Mouse (Mus musculus) cerebellum, adult 2 months (tissue): ENCODE results near the gene Tsen54. TPM values are rescaled to one million over a fixed set of nuclear protein-coding genes. Genes with fewer than 3 reads are reported as not detected.

Experiments used
- DNase-seq, 2 experiments: peaks; one replicate each; pipeline ENCODE4 v3.0.0; 2021
- H3K27ac ChIP-seq: fragments of 200-500 bp; 2 replicates; pipeline ENCODE4 v1.5.1; 2012; ENCODE audit warnings: low read length, control low read depth, inconsistent platforms; ENCODE audit not compliant: insufficient read depth
- H3K27me3 ChIP-seq: fragments of 200-500 bp; 2 replicates; pipeline ENCODE4 v1.6.1; 2012; ENCODE audit warnings: inconsistent platforms, mild to moderate bottlenecking, low read length, moderate library complexity; ENCODE audit not compliant: control insufficient read depth, insufficient read depth
- H3K4me1 ChIP-seq: fragments of 200-500 bp; 2 replicates; pipeline ENCODE4 v1.6.1; 2011; ENCODE audit warnings: low read length; ENCODE audit not compliant: control insufficient read depth, insufficient read depth
- H3K4me3 ChIP-seq: fragments of 200-500 bp; replicated peaks from 2 replicates; pipeline ENCODE3; 2011; ENCODE audit warnings: mild to moderate bottlenecking, low read depth, low read length, control low read depth; ENCODE audit not compliant: insufficient read depth
- CTCF ChIP-seq: fragments of 200-500 bp; IDR thresholded peaks from 2 replicates; pipeline ENCODE4 v1.5.1; 2011; ENCODE audit warnings: low read depth, mild to moderate bottlenecking, control low read depth, low read length, moderate library complexity, borderline replicate concordance; ENCODE audit not compliant: insufficient read depth
- POLR2A ChIP-seq: fragments of 200-500 bp; IDR thresholded peaks from 2 replicates; pipeline ENCODE4 v1.6.1; 2011; ENCODE audit warnings: low read length, control low read depth, borderline replicate concordance; ENCODE audit not compliant: insufficient read depth
- WGBS: fragments of 180-500 bp; shearing (Covaris S2); methylation state at CpG from one replicate; pipeline ENCODE4 v1.1.7; 2018; 5-methylcytosine and 5-hydroxymethylcytosine counted together
- polyA plus RNA-seq: library from polyadenylated mRNA; depleted of rRNA; stranded (reverse); fragments of >200 nt; gene quantifications from 2 replicates; pipeline ENCODE4 v1.2.3, GENCODE M21; 2012

Tsen54 gene
- polyA plus RNA-seq, 1 experiment = 25.0 TPM

DNA sequence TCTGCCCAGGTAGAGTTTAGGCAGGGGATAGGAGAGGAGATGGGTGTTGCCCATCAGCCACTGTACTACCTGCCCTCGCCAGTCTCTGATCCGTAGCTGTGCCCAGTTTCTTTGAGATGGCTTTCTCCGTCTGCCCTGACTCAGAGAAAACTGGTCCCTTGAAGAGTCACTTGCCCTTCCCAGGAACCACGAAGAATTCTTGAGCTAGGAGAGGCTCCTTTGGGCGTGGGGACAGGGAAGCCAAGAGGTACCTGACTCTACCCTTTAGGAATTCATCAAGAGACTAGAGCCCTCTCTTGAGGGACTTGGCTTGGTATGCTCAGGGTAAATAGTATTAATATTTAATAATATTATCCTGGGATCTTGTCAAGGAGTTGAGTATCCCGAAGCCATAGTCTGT, 13.1 kb downstream of the Tsen54 start:
- TF ChIP-seq CTCF (no peak), POLR2A (no peak)

DNA sequence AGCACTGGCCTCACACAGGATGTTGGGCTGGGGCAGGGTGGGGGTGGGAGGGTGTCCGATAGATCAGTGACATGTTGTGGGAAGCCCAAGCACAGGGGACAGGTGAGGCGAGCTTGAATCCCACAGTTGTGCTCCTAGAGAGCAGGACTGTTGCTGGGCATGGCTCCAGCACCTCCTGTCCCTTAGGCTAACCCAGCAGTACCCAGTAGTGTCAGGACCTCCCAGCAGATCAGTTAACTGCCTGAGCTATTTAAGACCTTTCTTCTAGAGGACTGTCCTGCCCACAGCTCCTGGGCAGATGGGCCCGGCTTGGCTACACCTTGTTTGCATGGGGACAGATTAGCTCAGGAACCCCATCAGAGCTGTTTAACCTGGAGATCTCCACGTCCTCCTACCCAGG, 14.5 kb downstream of the Tsen54 start:
- H3K4me3 ChIP-seq = no peak overlapping the region

More for the DNA sequence above, 13.1 kb downstream of the Tsen54 start:
- 88% methylated on average over 6 of the region's 6 CpGs for WGBS
- H3K27me3 ChIP-seq = 0 out of 2 replicates have a peak, but pooled peaks cover 2% of the 10 kb centered on the region
- H3K27ac ChIP-seq = no peak overlapping the region
- no peak overlapping the region for H3K4me3 ChIP-seq
- no peaks in the 10 kb centered on the region for H3K4me1 ChIP-seq
- no peak for DNase-seq

DNA sequence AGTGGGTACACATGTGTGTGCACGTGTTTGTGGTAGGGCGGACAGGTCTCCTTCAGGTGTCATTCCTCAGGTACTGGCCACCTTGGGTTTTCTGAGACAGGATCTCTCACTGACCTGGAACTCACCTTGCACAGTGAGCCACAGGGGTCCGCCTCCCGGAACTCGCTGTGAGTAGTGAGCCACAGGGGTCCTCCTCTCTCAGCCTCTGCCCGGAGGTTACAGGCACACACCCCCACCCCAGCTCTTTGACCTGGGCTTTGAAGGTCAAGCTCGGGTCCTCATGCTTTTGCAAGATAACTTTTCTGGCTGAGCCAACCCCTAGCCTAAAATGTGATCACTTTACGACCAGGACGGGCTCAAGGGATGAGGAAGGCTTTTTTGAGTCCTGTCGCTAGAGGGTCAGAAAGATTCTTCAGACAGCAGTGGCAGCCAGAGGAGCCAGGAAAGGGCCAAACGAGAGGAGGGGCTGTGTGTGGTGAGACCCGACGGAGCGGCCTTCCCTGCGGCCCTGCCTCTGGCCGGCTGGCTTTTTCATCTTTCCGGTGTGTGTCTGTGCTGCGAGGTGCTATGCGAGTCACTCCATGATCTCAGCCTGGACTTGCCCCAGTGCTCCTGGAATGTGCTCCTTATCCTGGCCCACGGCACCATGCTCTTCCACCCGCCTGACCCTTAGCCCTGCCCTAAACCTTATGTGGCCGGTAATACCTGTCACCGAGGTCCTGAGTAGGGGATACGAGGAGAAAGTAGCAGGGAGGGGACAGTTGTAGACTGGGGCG, 16.2 kb downstream of the Tsen54 start:
- no peak for DNase-seq
- Histone ChIP-seq H3K27ac (no peak overlapping the region), H3K4me1 (no peaks in the 10 kb centered on the region), H3K4me3 (no peak overlapping the region), H3K27me3 (0 out of 2 replicates have a peak, but pooled peaks cover 2% of the 10 kb centered on the region)
- WGBS = 44% methylated on average over 25 of the region's 25 CpGs
- TF ChIP-seq CTCF (no peak), POLR2A (no peak)

More for the DNA sequence above, 14.5 kb downstream of the Tsen54 start:
- no peak for TF ChIP-seq POLR2A
- no peak for TF ChIP-seq CTCF
- H3K27ac ChIP-seq = no peak overlapping the region
- H3K27me3 ChIP-seq = 0 out of 2 replicates have a peak, but pooled peaks cover 2% of the 10 kb centered on the region
- 73% methylated on average over 4 of the region's 4 CpGs for WGBS
- DNase-seq = no peak
- H3K4me1 ChIP-seq = no peaks in the 10 kb centered on the region

DNA sequence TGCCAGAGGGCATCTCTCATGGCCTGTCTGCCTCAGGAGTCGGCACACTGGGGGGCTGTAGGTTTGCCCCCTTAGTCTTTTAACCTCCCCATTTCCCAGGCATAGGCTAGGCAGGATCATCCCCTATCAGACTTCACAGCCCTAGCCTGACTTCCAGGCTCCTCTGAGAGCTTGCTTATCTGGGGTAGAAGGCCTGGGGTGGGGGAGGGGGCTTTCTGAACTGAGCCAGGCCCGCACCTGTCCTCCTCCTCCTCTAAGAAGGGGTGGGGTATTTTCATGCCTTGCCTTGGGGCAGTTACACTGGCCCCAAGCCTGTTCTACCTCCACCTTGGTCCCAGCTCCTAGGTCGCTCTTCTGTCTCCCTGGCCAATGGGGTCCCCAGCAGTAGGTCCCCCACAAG, 17.0 kb downstream of the Tsen54 start:
- no peak for DNase-seq
- WGBS = 58% methylated on average over 3 of the region's 3 CpGs
- no peak for TF ChIP-seq CTCF
- no peak for TF ChIP-seq POLR2A
- Histone ChIP-seq H3K4me3 (no peak overlapping the region), H3K27ac (no peak overlapping the region), H3K4me1 (no peaks in the 10 kb centered on the region), H3K27me3 (0 out of 2 replicates have a peak, but pooled peaks cover 2% of the 10 kb centered on the region)

DNA sequence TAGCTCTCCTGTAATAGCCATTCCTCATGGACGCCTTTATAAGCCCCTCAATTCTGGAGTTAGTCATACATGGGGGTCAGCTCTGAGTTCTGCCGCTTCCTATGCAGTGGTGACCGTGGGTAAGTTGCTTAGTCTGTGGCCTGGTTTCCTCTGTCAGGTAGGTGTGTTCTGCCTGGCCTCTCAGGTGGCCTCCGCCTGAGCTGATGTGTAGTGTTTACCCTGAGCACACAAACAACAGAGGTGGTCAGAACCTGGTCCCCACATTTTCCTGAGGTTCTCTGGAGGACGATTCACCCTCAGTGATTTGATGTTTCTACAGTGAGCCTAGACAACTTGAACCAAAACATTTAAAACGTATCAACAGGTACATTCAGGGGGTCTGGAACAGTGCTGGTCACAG, 17.5 kb downstream of the Tsen54 start:
- TF ChIP-seq CTCF (no peak), POLR2A (no peak)
- no peak overlapping the region for H3K4me3 ChIP-seq
- no peak overlapping the region for H3K27ac ChIP-seq
- H3K4me1 ChIP-seq = no peaks in the 10 kb centered on the region
- 79% methylated on average over 6 of the region's 6 CpGs for WGBS
- 0 out of 2 replicates have a peak, but pooled peaks cover 2% of the 10 kb centered on the region for H3K27me3 ChIP-seq
- DNase-seq = no peak

DNA sequence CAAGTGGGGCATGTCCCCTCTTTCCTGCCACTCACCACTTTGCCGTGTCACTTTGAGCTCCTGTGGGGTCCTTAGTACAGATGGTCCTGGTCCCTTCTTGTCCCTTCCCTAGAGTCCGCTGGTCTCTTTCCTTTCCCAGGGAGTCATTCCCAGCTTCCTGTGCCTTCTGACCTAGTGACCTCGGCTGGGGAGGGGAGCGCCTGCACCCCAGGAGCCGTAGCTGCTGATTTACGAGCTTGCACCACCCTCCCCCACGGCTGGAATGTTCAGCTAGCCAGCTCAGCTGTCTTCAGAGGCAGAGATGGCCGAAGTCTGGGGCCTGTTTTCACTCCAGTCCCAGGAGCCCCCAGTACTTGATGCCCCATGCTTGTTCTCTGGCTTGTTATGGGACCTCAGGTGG, 18.0 kb downstream of the Tsen54 start:
- H3K4me1 ChIP-seq = no peaks in the 10 kb centered on the region
- 40% methylated on average over 8 of the region's 8 CpGs for WGBS
- H3K27ac ChIP-seq = no peak overlapping the region
- no peak for TF ChIP-seq CTCF
- no peak for TF ChIP-seq POLR2A
- DNase-seq = no peak
- H3K4me3 ChIP-seq = no peak overlapping the region
- H3K27me3 ChIP-seq = 0 out of 2 replicates have a peak, but pooled peaks cover 2% of the 10 kb centered on the region

DNA sequence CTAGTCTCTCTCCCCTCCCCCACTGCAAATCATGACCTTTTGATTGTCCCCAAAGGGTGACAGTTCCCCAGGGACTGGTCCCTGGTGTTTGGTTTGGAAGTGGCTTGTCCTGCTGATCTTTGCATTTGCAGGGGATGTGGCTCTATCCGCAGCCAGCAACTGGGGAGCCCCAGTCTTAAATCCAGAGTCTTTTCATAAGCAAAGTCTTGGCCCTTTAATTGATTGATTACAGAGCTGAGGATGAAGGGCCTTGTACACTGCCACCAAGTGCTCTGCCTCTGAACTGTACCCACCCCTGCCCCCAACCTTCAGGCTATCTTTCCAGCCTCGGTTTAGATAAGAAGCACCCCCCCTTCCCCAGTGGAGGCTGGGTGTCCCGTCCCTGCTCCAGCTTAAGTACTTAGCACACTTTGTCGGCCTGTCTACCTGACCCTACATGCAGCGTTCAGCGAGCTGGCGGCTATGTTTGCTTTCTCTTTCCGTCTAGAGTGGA, 18.5 kb downstream of the Tsen54 start:
- H3K4me3 ChIP-seq = no peak overlapping the region
- 0 out of 2 replicates have a peak, but pooled peaks cover 2% of the 10 kb centered on the region for H3K27me3 ChIP-seq
- 50% methylated on average over 8 of the region's 8 CpGs for WGBS
- no peak for DNase-seq
- no peak overlapping the region for H3K27ac ChIP-seq
- H3K4me1 ChIP-seq = no peaks in the 10 kb centered on the region
- TF ChIP-seq POLR2A = no peak
- TF ChIP-seq CTCF = no peak

DNA sequence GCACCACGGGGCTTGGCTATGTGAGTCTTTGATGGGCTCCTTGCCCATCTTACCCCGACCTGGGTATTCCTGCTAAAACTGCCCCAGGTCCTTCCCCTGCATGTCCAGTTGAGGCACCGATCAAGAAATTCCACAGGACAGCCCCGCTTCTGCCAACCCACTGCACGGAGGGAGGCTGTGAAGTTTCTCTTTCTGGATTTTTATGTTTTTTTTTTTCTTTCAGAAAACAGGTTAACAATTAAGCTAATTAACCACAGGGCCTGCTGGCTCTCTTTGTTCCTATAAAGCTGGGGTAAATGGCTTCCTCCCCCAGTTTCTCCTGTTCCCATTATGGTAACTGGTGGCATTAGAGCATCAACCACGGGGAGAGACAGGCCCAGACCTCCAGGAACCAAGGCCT, 19.5 kb downstream of the Tsen54 start:
- no peaks in the 10 kb centered on the region for H3K27me3 ChIP-seq
- H3K4me1 ChIP-seq = no peaks in the 10 kb centered on the region
- no peak overlapping the region for H3K4me3 ChIP-seq
- WGBS = 84% methylated on average over 6 of the region's 6 CpGs
- DNase-seq = no peak
- no peak overlapping the region for H3K27ac ChIP-seq
- TF ChIP-seq POLR2A = no peak
- no peak for TF ChIP-seq CTCF
